Mouse (Mus musculus): ENCODE measurements around the gene Efcab2. TPM values are rescaled to one million over a fixed set of nuclear protein-coding genes. Genes with fewer than 3 reads are reported as not detected.
A peak's percentile ranks its signal among the peaks of the same experiment; 100 is the strongest.

Gene Efcab2
- polyA plus RNA-seq, 1 experiment from 2014 or later, result 8.7 TPM

DNA sequence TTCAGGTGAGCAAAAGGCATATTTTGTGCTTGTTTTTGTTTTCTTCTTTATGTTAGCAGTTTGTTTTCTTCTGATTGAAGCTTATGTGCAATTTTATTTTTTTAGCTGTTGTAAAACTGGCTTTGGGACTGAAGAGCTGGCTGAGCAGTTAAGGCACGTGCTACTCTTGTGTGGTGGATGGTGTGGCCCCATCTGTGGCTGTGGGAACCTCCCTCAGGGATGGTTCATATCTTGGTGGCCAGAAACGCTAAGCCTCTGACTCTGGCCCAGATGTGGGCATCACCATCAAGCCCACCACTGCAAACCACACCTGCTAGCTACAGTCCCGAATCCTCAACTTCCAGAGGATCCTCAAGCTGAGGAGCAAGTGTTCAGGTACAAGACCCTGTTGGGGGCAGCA lies 27.8 kb upstream of the Efcab2 start:
- no peaks in the 10 kb centered on the region for H3K9me3 ChIP-seq (replicated peaks)
- H3K4me2 ChIP-seq (replicated peaks), result no peak overlapping the region
- H3K4me1 ChIP-seq, result no peaks in the 10 kb centered on the region
- no peak overlapping the region for H3K27ac ChIP-seq
- H3K27me3 ChIP-seq, result no peaks in the 10 kb centered on the region
- no peaks in the 10 kb centered on the region for H3K36me3 ChIP-seq
- H3K9ac ChIP-seq, result no peak overlapping the region
- no peak overlapping the region for H3K4me3 ChIP-seq
- WGBS, result 82% methylated on average over 3 of the region's 3 CpGs
- ATAC-seq (ENCODE audit: low FRiP score), result no peak

DNA sequence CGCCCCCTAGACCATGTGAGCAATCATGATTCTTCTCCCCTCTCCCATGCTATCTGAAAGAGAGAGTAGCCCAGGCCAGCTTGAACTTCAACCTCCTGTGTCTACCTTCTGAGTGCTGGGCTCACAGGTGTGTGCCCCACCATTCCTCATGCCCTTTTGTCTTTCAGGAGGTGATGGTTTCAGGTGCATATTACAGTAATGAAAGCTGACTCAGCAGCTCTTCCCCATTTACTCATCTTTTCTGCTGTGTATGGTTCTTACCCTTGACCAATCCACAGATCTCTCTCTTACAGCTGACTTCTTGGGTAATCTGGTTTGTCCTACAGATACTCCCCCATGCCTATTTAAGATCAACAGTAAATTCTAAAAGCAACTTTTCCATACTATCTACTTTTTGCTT lies 26.7 kb upstream of the Efcab2 start:
- Histone ChIP-seq H3K27ac (no peak overlapping the region), H3K36me3 (no peaks in the 10 kb centered on the region), H3K9ac (no peak overlapping the region), H3K4me2 (replicated peaks) (no peak overlapping the region), H3K27me3 (no peaks in the 10 kb centered on the region), H3K4me3 (no peak overlapping the region), H3K9me3 (replicated peaks) (no peaks in the 10 kb centered on the region), H3K4me1 (no peaks in the 10 kb centered on the region)
- WGBS, result 95% methylated on average over 1 of the region's 1 CpGs
- no peak for ATAC-seq (ENCODE audit: low FRiP score)

DNA sequence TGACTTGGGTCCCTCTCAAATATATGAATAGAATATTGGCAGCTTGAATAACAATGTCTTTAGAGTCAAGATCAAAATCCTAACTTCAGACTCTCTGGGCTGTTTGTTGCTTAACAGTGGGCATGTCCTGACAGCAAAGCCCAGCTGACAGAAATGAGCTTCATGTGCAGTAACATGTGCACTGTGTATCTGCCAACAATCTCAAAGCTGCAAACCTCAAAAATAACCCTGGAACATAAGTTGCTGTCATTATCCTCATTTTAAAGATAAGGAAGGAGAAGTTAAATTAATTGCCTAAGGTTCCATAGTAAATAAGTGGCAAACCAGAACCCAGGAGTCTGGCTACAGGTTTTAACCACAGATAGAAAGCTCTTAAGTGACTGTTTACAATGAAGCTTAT lies 23.7 kb upstream of the Efcab2 start:
- H3K9ac ChIP-seq, result no peak overlapping the region
- no peaks in the 10 kb centered on the region for H3K9me3 ChIP-seq (replicated peaks)
- no peak overlapping the region for H3K4me3 ChIP-seq
- no peak for ATAC-seq (ENCODE audit: low FRiP score)
- H3K4me2 ChIP-seq (replicated peaks), result no peak overlapping the region
- H3K36me3 ChIP-seq, result no peaks in the 10 kb centered on the region
- H3K27me3 ChIP-seq, result no peaks in the 10 kb centered on the region
- H3K4me1 ChIP-seq, result no peaks in the 10 kb centered on the region
- no peak overlapping the region for H3K27ac ChIP-seq

DNA sequence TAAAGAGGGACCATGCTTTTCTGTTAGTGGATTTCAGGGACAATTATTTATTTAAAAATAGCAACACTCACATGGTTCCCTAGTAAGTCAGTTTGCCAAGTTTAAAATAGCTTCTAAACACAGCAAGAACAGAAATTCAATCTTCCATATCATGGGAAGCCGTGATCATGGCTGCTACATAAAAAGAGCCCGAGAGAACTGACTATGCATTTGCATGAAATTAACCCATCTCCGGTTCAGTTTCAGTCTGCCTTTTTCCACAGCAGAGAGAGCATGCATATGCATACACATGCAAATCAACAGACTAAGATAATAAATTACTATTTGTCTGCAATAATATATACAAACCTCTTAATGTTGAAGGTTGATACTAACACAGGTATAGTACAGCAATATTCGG lies 17.1 kb upstream of the Efcab2 start:
- Histone ChIP-seq H3K9me3 (replicated peaks) (no peaks in the 10 kb centered on the region), H3K4me3 (no peak overlapping the region), H3K36me3 (no peaks in the 10 kb centered on the region), H3K27ac (no peak overlapping the region), H3K4me1 (no peaks in the 10 kb centered on the region), H3K4me2 (replicated peaks) (no peak overlapping the region), H3K9ac (no peak overlapping the region), H3K27me3 (no peaks in the 10 kb centered on the region)
- 63% methylated on average over 4 of the region's 4 CpGs for WGBS
- no peak for ATAC-seq (ENCODE audit: low FRiP score)

DNA sequence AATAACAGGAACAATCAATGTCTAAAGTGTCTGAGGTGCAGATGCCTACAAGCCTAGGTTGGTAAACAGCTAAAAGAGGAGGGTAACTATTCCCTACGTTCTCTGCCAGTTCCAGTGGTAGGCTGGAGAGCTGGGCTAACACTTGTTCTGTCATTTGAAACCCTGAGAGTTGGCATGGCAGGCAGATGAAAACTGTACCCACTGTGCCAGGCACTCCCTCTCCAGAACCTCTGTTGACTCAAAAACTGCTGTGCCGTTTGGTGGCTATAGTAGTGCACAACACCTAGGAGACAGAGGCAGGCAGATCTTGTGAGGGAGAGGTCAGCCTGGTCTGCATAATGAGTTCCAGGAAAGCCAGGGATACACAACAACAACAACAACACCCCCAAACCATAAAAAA lies 16.5 kb upstream of the Efcab2 start:
- H3K9me3 ChIP-seq (replicated peaks), result no peaks in the 10 kb centered on the region
- no peaks in the 10 kb centered on the region for H3K27me3 ChIP-seq
- 62% methylated on average over 2 of the region's 2 CpGs for WGBS
- H3K4me3 ChIP-seq, result no peak overlapping the region
- no peaks in the 10 kb centered on the region for H3K4me1 ChIP-seq
- H3K27ac ChIP-seq, result no peak overlapping the region
- ATAC-seq (ENCODE audit: low FRiP score), result no peak
- no peak overlapping the region for H3K4me2 ChIP-seq (replicated peaks)
- no peaks in the 10 kb centered on the region for H3K36me3 ChIP-seq
- H3K9ac ChIP-seq, result no peak overlapping the region

DNA sequence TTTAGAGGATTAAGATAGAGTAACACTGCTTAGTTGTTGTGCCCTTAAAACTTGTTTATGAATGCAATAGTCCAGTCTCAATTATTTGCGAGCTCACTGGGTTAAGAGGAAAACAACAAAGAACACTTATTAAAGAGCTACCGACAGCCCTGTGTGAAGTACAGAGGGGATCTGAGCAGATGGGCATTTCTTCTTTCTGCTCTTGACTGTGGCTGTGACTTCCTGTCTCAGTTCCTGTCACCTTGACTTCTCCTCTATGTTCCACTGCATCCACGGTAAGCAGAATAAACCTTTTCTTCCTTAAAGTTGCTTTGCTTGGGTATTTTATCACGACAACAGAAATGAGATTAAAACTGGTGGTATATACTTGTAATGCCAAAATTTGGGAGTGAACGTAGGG lies 12.9 kb upstream of the Efcab2 start:
- no peak overlapping the region for H3K4me3 ChIP-seq
- H3K9me3 ChIP-seq (replicated peaks), result no peaks in the 10 kb centered on the region
- no peaks in the 10 kb centered on the region for H3K27me3 ChIP-seq
- H3K9ac ChIP-seq, result no peak overlapping the region
- no peak for ATAC-seq (ENCODE audit: low FRiP score)
- no peaks in the 10 kb centered on the region for H3K36me3 ChIP-seq
- no peak overlapping the region for H3K4me2 ChIP-seq (replicated peaks)
- H3K27ac ChIP-seq, result no peak overlapping the region
- no peaks in the 10 kb centered on the region for H3K4me1 ChIP-seq
- WGBS, result 80% methylated on average over 5 of the region's 5 CpGs

DNA sequence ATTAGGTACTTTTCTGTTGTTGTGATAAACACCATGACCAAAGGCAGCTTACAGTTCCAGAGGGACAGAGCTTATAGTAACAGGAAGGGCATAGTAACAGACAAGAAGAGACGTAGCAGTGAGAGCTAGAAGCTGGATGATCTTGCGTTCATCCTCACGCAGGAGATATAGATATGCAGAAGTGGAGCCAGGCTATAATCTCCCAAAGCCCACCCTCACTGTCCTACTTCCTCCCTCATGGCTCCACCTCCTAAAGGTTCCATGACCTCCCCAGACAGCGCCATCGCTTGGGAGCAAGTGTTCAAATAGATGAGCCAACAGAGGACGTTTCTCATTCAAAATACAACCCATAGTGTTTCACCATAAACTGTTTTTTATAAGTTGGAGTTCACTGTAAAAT lies 10.8 kb upstream of the Efcab2 start:
- 90% methylated on average over 6 of the region's 6 CpGs for whole genome bisulfite sequencing
- ATAC-seq (ENCODE audit: low FRiP score), result no peak

DNA sequence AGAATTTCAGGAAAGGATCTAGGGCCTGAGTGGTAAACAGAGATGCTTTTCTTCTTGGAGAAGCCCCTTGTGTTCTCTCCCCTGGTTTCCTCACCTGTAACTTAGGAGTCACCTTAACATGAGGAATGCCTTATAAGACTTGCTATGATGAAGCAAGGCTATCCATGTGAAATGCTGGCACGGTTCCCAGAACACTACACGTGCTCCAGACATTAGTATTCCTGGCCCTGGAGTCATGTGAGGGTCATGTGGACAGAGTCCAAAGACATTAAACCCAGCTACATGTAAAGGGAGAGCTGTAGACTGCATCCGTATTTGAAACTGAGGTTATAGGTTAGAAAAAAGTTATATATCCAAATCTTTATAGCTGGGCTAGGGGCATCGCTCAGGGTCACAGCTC lies 9.5 kb upstream of the Efcab2 start:
- no peak overlapping the region for H3K4me2 ChIP-seq (replicated peaks)
- no peaks in the 10 kb centered on the region for H3K27me3 ChIP-seq
- H3K9me3 ChIP-seq (replicated peaks), result no peaks in the 10 kb centered on the region
- H3K4me1 ChIP-seq, result no peaks in the 10 kb centered on the region
- no peak overlapping the region for H3K4me3 ChIP-seq
- 84% methylated on average over 4 of the region's 4 CpGs for WGBS
- H3K9ac ChIP-seq, result no peak overlapping the region
- no peak overlapping the region for H3K27ac ChIP-seq
- H3K36me3 ChIP-seq, result no peaks in the 10 kb centered on the region
- ATAC-seq (ENCODE audit: low FRiP score), result no peak

More for the DNA sequence above, 10.8 kb upstream of the Efcab2 start:
- Histone ChIP-seq H3K4me1 (no peaks in the 10 kb centered on the region), H3K27ac (no peak overlapping the region), H3K4me2 (replicated peaks) (no peak overlapping the region), H3K9ac (no peak overlapping the region), H3K36me3 (no peaks in the 10 kb centered on the region), H3K27me3 (no peaks in the 10 kb centered on the region), H3K9me3 (replicated peaks) (no peaks in the 10 kb centered on the region), H3K4me3 (no peak overlapping the region)

DNA sequence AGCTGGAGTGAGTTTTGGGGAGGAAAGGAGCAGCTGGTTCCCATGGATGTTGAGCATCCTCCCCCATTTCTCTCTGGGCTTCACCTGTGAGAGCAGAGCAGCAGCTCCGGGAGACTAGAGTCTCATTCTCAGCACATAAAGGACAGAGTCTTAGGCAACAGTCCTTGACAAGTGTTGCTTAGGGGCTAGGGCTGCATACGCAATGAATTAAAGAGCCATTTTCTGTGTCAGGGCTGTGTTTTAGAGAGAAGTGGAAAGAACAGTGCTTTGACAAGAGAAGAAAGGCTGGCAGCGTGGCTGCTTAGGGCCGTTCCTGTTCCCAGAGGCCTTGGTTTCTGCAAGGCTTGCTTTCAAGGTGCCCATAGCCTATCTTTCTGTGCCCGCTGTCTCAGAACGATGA lies 6.0 kb upstream of the Efcab2 start:
- H3K4me1 ChIP-seq, result no peaks in the 10 kb centered on the region
- H3K4me2 ChIP-seq (replicated peaks), result no peak overlapping the region
- ATAC-seq (ENCODE audit: low FRiP score), result no peak
- no peak overlapping the region for H3K27ac ChIP-seq
- H3K4me3 ChIP-seq, result no peak overlapping the region
- H3K36me3 ChIP-seq, result no peaks in the 10 kb centered on the region
- H3K27me3 ChIP-seq, result no peaks in the 10 kb centered on the region
- no peak overlapping the region for H3K9ac ChIP-seq
- 77% methylated on average over 6 of the region's 6 CpGs for WGBS
- H3K9me3 ChIP-seq (replicated peaks), result no peaks in the 10 kb centered on the region

DNA sequence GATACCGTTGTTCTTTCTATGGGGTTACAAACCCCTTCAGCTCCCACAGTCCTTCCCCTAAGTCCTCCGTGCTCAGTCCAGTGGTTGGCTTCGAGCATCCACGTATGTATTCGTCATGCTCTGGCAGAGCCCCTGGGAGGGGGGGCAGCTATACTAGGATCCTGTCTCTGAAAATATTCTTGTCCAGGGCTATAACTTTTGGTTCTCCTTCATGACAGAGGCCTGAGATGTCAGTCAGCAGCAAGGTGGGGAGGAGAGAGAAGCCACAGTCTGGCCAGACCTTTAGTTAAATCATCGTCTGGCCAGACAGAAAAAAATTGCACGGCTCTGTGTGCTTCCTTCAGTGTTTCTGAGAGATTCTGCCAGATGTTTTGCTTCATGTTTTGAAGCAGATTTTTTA lies 5.2 kb upstream of the Efcab2 start:
- H3K9ac ChIP-seq, result no peak overlapping the region
- no peaks in the 10 kb centered on the region for H3K9me3 ChIP-seq (replicated peaks)
- H3K4me2 ChIP-seq (replicated peaks), result no peak overlapping the region
- no peaks in the 10 kb centered on the region for H3K27me3 ChIP-seq
- H3K4me3 ChIP-seq, result no peak overlapping the region
- ATAC-seq (ENCODE audit: low FRiP score), result no peak
- H3K4me1 ChIP-seq, result no peaks in the 10 kb centered on the region
- no peak overlapping the region for H3K27ac ChIP-seq
- 72% methylated on average over 7 of the region's 7 CpGs for WGBS
- H3K36me3 ChIP-seq, result no peaks in the 10 kb centered on the region

DNA sequence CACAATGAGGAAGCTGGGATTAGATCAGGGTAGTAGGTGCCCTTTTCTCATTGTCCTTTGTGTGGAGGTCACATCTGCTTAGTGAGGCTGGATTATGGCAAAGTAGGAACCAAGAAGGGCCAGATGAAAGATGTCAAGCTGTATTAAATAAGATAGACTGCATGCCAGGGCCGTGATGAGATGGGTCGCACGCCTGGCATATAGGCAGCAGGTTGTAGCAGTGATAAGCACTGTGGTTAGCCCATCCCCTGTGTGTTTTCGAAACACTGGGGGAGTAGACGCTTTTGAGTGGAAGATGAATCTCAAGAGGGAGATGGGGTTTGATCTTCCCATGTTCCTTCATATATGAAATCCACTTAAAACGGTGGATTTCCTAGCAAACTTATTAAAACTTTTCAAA lies 3.9 kb upstream of the Efcab2 start:
- H3K4me3 ChIP-seq, result no peak overlapping the region
- no peak overlapping the region for H3K9ac ChIP-seq
- no peaks in the 10 kb centered on the region for H3K27me3 ChIP-seq
- H3K36me3 ChIP-seq, result no peaks in the 10 kb centered on the region
- H3K27ac ChIP-seq, result no peak overlapping the region
- no peaks in the 10 kb centered on the region for H3K9me3 ChIP-seq (replicated peaks)
- no peak overlapping the region for H3K4me2 ChIP-seq (replicated peaks)
- H3K4me1 ChIP-seq, result no peaks in the 10 kb centered on the region
- ATAC-seq (ENCODE audit: low FRiP score), result no peak
- WGBS, result 92% methylated on average over 6 of the region's 6 CpGs

DNA sequence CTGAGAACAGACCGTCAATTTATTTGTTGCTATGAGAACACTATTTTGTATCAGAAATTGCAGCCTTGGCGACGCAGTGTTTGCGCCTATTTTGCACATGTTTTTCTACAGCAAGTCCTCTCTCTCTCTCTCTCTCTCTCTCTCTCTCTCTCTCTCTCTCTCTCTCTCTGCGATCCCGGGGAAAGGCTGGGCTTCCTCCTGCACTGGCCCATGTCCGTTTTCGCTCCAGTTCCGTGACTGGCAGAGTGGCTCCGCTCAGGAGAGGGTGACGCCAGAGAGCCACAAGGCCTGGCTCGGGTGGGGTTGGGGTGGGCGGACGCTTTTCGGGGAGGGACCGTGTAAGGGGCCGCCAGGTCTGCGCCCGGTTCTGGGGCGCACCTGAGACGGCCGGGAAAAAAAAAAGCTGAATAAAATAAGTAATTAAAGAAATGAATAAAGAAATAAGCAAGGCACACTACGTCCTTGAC lies 407 bp upstream of the Efcab2 start:
- peak overlapping the region; percentile 67 for H3K4me3 ChIP-seq
- no peaks in the 10 kb centered on the region for H3K4me1 ChIP-seq
- ATAC-seq (ENCODE audit: low FRiP score), result peak; percentile 82
- H3K36me3 ChIP-seq, result no peaks in the 10 kb centered on the region
- under 1% methylated on average over 23 of the region's 23 CpGs for WGBS
- H3K9me3 ChIP-seq (replicated peaks), result no peaks in the 10 kb centered on the region
- H3K27ac ChIP-seq, result peak overlapping the region; percentile 100
- H3K27me3 ChIP-seq, result no peaks in the 10 kb centered on the region
- peak overlapping the region; percentile 89 for H3K9ac ChIP-seq
- peak overlapping the region; percentile 58 for H3K4me2 ChIP-seq (replicated peaks)

DNA sequence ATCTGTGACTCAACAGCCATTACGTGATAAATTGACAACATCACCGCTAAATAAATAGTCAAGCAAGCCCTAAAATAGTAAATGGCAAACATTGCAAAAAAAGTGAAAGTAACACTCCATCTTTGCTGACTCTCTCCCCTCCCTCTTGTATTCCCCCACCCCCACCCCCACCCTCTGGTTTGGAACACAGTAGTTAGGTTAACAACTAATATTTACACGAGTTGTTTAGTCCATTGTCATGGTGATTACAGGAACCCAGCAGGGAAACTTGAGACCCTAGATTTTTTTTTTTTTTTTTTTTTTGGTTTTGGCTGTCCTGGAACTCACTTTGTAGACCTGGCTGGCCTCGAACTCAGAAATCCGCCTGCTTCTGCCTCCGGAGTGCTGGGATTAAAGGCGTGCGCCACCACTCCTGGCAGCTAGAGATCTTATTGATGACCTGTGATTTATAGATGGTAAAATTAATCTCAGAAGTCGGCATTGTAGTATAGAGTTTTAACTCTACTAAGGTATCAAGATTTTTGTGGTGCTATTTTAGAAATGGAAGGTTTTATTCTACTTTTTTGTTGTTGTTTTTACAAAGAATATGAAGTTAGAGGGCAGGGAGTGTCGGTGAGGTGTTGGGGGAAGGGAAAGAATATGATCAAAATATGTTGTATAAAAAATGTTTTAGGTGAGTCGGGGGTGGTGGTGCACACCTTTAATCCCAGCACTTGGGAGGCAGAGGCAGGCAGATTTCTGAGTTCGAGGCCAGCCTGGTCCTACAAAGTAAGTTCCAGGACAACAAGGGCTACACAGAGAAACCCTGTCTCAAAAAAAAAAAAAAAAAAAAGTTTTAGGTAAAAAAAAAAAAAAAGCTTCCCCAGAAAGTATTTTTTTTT lies 1.1 kb downstream of the Efcab2 start:
- Histone ChIP-seq H3K9ac (peak overlapping the region; percentile 89), H3K4me1 (no peaks in the 10 kb centered on the region), H3K27me3 (no peaks in the 10 kb centered on the region), H3K27ac (peak overlapping the region; percentile 100), H3K9me3 (replicated peaks) (no peaks in the 10 kb centered on the region), H3K36me3 (no peaks in the 10 kb centered on the region), H3K4me3 (peak overlapping the region; percentile 67), H3K4me2 (replicated peaks) (peak overlapping the region; percentile 58)
- 64% methylated on average over 12 of the region's 12 CpGs for WGBS
- 0 out of 2 replicates have a peak, but pooled peaks have one; percentile 12 for ATAC-seq (ENCODE audit: low FRiP score)

Data from hindbrain, embryonic 12.5 days (tissue).